Mouse (Mus musculus) testis, adult 2 months (tissue): ENCODE measurements around the gene Tmem104.

Experiments used
- CTCF ChIP-seq: fragments of 200-500 bp; IDR thresholded peaks from 2 replicates; pipeline ENCODE4 v1.5.1; 2012; ENCODE audit warnings: low read depth, mild to moderate bottlenecking, inconsistent platforms, low read length, moderate library complexity; ENCODE audit not compliant: control insufficient read depth, insufficient read depth, insufficient replicate concordance
- POLR2A ChIP-seq: fragments of 200-500 bp; IDR thresholded peaks from 2 replicates; pipeline ENCODE4 v1.6.1; 2012; ENCODE audit warnings: low read depth, mild to moderate bottlenecking, inconsistent platforms, low read length, moderate library complexity; ENCODE audit not compliant: control insufficient read depth

DNA sequence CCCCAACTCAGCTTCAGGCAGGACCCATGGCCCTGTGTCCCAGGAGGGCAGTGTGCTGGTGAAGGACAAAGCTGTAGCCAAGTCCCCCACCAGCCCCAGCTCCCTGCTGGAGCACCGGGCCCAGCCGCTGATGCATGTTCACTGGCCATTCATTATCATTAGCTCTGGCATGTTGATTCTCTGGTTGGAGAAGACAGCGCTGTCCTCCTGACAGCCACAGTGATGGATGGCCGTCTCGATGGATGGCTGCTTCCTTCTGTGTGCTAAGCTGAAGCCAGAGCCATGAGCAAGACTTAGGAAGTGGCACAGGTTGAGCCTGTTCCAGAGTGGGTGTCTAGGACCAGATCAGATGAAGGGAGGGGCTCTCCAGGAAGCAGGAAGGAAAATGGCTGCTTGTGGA is 49.3 kb downstream of the Tmem104 start:
- TF ChIP-seq CTCF (no peak), POLR2A (no peak)
